Mouse (Mus musculus): ENCODE results near the gene Scgb2b3.

Gene Scgb2b3

DNA sequence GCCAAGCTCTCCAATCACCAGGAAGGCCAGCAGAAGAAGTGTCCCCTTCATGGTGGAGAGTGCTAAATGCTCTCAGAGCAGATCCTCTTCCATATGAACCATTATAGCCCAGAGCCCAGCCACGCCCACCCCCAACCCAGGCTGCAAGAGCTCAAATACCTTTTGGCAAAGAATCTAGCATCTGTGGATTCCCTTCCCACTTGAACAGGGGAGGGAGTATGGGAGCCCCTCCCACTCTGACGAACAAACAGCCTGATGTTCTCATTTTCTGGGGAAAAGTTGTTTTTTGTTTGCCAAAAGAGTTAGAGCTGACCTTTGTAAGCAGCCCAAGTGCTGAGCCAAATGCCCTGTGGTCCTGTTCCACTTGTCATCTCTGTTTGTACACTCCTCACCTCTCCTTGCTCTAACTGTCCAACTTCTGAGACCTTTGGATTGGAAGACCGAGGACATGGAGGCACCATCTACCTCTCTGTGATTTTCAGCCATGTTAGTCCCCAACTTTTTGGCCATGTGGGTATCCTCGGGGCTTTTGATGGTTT is at the start of gene Scgb2b3:
Scgb2b3 (minus strand) TSS at position 51 of the 539 bp plus-strand sequence.
- DNase-seq (ENCODE audit: low spot score in 2 of 2): no peak

DNA sequence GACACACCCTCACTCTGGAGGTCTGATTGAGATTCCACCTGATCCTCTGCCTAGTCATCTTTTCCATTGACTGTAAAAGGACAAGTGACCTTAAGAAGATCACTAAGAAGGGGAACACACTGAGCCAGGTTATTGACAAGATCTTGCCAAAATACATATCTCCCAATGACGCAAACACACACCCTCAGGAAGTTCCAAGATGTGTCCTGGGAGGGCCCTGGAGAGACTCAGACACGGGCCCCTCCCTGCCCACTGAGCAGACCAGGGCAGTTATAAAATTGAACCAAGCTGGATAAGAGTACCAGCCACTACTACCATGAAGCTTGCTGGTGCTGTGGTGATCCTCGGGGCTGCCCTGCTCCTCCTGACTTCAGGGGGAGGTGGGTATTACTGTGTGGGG is 13.4 kb upstream of the Scgb2b3 start, which contains the start of gene Scgb1b3:
Scgb1b3 (plus strand) TSS at position 301 of the 400 bp plus-strand sequence.
- DNase-seq (ENCODE audit: low spot score in 2 of 2): no peak
